Mouse (Mus musculus) neutrophil, adult 65 days (primary cell): ENCODE data around the gene Tlr13. TPM values are rescaled to one million over a fixed set of nuclear protein-coding genes. Genes with fewer than 3 reads are reported as not detected.

Experiments
- total RNA-seq: library from RNA; stranded (reverse); gene quantifications from 2 replicates; pipeline ENCODE4 v1.2.4, GENCODE M21; 2023

Gene Tlr13
- 178 and 182 TPM in 2 replicates for total RNA-seq

GRCm38 (mm10) chrX:106142936-106143335 lies at the start of gene Tlr13:
Gene Tlr13, plus strand, starts transcription at chrX:106143204.

GRCm38 (mm10) chrX:106186713-106187649 lies 44.0 kb downstream of the Tlr13 start, which contains the start of gene Pgk1:
Gene Pgk1, plus strand, starts transcription at chrX:106187100.

Other genes starting within 250 kb of the Tlr13 start
- gene Atrx, start 213.8 kb upstream of the Tlr13 start, total RNA-seq = 126 and 167 TPM in 2 replicates
- gene Magt1, start 131.3 kb upstream of the Tlr13 start, total RNA-seq = 30.3 and 34.4 TPM in 2 replicates
- 46.2 and 61.7 TPM in 2 replicates for gene Cox7b, start 127.5 kb upstream of the Tlr13 start, total RNA-seq
- gene Atp7a, start 115.9 kb upstream of the Tlr13 start, total RNA-seq = 29.2 and 41.7 TPM in 2 replicates
- gene Pgk1, start 43.9 kb downstream of the Tlr13 start, total RNA-seq = 312 TPM in 2 replicates
- gene Taf9b, start 78.0 kb downstream of the Tlr13 start, total RNA-seq = 0.47 and 1.1 TPM in 2 replicates
- gene Fnd3c2, start 112.2 kb downstream of the Tlr13 start, total RNA-seq = not detected in 2 replicates